Mouse (Mus musculus): Measurements from ENCODE around the gene Scn5a.

DNA sequence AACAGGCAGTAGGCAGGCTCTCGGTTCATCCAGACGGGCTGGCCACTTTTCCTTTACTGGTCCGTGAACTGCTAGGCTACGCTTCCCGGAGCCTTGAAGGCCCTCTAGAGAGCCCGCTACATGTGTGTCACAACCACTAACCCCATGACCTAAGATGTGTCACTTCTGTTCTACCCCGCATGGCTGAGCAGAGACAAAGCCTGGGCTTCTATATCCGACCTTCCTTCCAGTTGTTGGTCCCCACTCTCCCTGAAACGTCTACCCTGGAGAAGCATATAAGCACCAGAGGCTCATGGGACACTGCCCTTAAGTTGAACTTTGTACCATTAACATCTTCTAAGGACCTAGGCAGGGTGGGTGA lies 80.6 kb downstream of the Scn5a start:
- TF ChIP-seq CTCF (IDR thresholded peaks at IDR 0.05 in 2 of 3, conservative IDR thresholded peaks at IDR 0.05 in 1 of 3; ENCODE audit: control insufficient read depth in 1 of 3, insufficient read depth in 1 of 3, low read depth in 2 of 3, low read length in 3 of 3, poor library complexity in 1 of 3, severe bottlenecking in 1 of 3) (no peak), MXI1 (IDR thresholded peaks at IDR 0.05; ENCODE audit: low read depth, low read length) (no peak), POLR2A (IDR thresholded peaks at IDR 0.05; ENCODE audit: control insufficient read depth in 1 of 2, insufficient read depth in 1 of 2, low read depth in 1 of 2, low read length in 2 of 2, poor library complexity in 1 of 2) (no peak), CHD2 (IDR thresholded peaks at IDR 0.05; ENCODE audit: low read length) (no peak), MYC (IDR thresholded peaks at IDR 0.05; ENCODE audit: low read depth, low read length) (no peak), JUND (IDR thresholded peaks at IDR 0.05; ENCODE audit: low read depth, low read length) (no peak)
